Mouse (Mus musculus) 3T3-L1 (cell line): ENCODE data around the gene Mprip.

Source experiments
- DNase-seq: peaks from one replicate; pipeline ENCODE4 v3.0.0-alpha.2; 2015; ENCODE audit warnings: low read depth, low spot score

Mprip gene

DNA sequence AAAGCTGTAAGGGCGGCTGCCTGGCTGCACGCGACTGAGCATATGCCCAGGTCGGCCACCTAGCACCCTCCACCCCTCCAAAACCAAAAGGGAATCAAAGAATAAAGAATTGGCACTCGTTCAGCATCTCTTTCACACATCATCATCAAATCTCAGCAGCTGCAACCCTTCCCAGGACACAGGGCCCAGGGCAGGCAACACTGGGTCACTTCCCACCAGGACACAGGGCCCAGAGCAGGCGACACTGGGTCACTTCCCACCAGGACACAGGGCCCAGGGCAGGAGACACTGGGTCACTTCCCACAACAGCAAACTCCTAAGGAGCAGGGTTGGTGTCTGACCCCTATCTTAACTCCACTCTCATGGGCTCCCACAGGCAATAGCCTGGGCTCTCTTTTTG is 132.3 kb downstream of the Mprip start:
- no peak for DNase-seq

DNA sequence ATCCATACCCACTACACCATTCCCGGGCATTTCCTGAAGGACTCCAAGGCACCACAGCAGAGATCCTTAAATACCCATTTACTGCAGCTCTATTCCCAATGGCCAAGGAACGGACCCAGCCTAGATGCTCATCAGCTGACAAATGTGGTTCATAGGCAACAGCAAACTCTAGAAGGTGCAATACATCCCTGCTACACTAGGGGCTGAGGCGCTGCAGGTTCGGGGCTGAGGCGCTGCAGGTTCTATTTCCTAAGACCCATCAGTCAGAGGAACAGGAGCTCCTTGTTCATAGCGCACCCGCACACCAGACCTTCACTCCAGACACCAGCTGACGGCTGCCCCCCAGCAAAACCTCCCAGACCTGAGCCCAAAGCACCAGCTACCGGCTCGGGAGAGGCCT is 139.3 kb downstream of the Mprip start:
- no peak for DNase-seq

GRCm38 (mm10) chr11:59801881-59802280 is 140.8 kb downstream of the Mprip start:
- DNase-seq, result no peak

DNA sequence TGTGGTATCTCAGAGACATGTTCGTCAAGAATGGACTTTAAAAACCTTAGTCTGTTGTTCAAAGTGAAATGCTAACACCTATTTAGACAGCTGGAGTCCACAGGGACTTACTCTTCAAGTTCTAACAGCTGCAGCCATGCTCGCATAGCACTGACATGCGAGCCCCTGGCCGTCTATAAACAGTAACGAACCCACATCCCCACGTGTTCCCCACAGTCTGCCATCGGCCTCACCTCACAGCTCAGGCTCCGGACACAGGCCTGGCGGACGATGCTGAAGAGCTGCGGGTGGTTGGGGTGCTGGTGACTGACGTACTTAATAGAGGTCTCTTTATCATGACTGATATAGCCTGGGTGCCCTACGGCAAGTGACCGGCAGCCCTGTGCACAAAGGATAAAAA is 142.4 kb downstream of the Mprip start:
- no peak for DNase-seq

GRCm38 (mm10) chr11:59804409-59805110 is 143.5 kb downstream of the Mprip start:
- no peak for DNase-seq

DNA sequence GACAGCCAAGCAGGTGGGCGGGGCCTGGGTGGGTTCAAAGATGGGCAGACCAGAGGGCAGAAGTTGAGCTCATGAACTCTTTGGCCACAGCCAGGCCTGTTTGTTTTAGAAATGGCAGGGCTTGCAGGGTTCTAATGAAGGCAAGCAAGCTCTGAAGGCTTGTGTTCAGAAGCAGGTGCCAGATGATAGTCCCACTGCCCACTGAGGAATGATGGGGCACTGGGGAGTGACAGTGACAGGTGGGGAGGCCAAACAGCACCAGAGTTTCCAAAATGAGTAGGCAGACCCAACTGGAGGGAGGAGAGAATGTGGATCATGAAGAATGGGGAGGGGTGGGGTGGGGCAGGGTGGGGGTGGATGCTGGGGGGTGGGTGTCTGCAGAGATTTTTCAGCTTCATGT is 144.2 kb downstream of the Mprip start:
- no peak for DNase-seq

DNA sequence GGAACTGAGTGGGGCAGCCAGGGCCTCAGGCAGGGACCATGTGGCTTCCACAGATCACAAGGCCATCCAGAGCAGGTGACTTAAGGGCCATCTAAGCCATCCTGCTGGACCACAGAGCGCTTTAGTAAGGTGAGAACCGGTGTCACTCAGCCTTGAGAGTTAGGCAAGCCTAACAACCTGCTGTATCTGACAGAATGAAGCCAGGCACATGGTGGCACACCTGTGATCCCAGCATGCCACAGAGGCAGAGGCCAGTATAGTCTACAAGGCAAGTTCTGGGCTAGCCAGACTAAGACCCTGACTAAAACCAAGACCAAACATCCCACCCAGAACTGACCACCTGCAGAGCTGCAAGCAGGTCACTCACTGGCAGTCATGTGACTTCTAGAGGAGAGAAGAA is 144.6 kb downstream of the Mprip start:
- DNase-seq, result no peak

DNA sequence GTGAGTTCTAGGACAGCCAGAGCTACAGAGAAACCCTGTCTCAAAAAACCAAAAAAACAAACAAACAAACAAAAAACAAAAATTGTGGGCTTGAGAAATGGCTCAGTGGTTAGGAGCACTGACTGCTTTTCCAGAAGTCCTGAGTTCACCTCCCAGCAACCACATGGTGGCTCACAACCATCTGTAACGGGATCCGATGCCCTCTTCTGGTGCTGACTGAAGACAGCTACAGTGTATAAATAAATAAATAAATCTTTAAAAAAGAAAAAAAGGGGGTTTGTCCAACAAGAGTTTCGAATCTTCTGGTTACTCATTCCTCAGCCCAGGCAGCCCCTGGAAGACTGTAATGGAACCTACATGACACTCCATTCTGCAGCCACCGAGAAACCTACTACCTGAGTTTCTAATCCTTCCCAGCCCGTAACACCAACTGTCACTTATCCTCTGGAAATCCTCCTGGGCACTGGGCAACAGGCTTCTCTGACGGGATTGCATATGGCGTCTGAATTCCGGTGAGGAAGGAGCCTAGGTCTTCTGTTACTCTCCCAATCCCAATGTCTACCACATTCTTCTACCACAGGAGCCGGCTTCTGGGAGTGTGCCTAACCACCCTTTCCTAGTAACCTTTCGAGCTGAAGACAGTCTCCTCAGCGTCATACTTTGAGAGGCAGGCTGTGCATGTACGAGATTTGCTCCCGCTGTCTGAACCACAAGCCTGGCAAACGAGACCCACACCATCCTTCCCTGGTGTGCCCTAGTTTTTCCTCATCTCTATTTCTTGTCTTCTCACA is 147.3 kb downstream of the Mprip start:
- DNase-seq, result peak; percentile 65

- DNase-seq, result peak; percentile 72
Measured at GRCm38 (mm10) chr11:59809071-59809669, 148.1 kb downstream of the Mprip start.

- peak; percentile 88 for DNase-seq
Measured at GRCm38 (mm10) chr11:59809670-59810474, 148.8 kb downstream of the Mprip start, which contains the start of gene Flcn. Flcn (minus strand) TSS chr11:59810016.

DNA sequence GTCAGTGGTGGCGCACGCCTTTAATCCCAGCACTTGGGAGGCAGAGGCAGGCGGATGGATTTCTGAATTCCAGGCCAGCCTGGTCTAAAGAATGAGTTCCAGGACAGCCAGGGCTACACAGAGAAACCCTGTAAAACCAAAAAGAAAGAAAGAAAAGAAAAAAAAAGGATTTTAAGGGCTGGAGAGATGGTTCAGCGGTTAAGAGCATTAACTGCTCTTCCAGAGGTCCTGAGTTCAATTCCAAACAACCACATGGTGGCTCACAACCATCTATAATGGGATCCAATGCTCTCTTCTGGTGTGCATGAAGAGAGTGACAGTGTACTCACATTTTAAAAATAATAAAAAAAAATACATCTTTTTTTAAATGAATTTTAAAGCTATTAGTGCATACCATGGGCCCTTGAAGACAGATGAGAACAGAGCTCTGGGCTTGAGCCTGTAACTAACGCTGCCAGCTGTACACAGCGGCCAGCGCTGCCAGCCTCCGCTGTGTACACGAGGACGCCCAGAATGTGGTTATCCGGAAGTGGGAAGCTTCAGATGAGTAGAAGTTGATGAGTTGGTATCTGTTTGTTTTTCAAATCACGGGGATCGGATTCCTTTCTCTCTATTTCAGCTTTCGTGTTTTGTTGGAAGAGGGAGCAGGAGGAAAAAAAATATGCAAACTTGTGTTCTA is 149.5 kb downstream of the Mprip start:
- no peak for DNase-seq

- DNase-seq, result peak; percentile 72
Measured at GRCm38 (mm10) chr11:59811211-59811610, 150.1 kb downstream of the Mprip start.

DNA sequence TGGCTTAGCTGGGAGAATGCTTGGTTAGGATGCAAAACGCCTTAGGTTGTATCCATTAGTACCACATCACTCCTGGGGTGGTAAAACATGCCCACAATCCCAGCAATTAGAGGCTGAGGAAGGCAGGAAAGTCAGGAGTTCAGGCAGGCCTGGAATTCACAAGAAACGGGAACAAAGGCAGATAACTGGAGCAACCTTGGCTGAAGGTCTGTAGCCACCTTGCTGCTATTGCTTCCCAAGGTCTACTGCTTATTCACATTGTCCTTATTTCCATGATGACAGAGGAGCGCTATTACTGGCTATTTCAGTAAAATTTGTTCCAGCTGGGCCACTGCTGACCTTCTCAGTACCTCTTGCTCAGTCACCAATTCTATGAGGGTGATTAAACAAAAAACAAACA is 152.2 kb downstream of the Mprip start:
- DNase-seq, result no peak

DNA sequence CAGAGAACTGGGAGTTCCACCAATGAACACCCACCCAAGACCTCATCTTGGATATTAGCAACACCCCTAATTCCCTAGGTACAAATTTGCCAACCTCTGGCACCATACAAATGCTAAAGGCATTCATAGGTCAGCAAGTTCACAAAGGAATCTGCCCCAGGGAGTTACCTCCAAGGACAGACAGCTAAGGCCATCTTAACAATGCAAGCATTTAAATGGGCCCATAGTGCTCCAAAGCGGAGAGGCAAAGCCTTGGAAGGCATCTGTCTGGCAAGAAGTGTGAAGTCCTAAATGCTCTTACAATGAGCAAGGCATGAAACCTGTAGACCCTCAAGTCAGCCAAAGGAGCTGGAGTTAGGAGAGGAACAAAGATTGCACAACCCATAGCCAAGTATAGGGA is 153.2 kb downstream of the Mprip start:
- DNase-seq, result no peak

DNA sequence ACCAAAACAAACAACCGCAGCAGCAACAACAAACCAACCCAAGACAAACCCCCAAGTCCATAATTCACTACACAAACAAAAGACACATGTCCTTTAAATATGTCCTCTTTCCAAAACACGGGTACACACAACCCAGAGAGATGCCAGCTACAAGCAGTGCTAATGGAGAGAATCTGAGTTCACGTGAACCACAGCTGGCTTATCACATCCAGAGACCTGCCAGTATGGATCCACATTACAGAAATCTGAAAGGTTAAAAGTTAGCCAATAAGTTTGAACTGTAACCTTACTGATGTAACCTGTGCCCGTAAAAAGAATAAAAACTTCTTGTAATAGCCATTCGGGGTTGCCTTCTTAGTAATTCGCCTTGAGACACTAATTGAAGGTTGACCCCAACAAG is 153.8 kb downstream of the Mprip start:
- DNase-seq, result no peak

DNA sequence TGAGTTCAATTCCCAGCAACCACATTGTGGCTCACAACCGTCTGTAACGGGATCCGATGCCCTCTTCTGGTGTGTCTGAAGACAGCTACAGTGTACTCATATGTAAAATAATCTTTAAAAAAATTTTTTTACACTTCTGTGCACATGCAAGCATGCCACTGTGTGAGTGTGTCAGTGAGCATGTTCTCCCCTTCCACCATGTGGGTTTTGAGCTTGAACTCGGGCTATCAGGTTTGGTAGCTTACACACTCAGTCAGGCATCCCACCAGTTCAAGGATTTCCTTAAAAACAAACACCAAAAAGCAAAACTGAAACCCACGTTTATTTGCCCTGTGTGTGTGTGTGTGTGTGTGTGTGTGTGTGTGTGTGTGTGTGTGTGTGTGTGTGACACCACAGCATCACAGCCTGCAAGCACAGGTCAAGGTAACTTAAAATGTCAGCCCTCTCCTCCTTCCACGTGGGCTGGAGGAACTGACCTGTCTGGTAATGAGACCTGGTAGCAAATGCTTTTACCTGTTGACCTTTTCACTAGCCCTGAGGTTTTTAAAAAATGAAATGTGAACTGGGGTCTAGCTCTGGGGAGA is 154.5 kb downstream of the Mprip start:
- no peak for DNase-seq

- DNase-seq, result no peak
Measured at GRCm38 (mm10) chr11:59817916-59818315, 156.8 kb downstream of the Mprip start.

DNA sequence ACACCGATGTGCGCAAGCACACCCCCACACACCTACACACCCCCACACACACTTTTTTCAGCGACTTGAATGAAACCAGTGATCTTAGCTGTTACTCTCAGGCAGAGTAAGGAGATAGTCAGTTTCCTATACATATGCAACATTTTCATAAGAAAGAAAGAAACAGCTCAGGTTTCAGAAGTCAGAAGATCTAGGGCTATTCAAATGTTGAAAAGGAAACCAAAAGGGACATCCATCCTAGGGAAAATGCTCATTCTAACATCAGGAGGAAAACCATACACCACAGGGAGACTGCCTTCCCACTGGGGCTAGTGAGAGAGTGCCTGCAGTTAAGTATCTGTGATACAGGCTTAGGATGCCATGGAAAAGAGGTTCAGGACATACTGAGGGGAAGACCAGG is 160.5 kb downstream of the Mprip start:
- DNase-seq, result no peak
